Mouse (Mus musculus): Measurements from ENCODE around the gene Cpa2. TPM values are rescaled to one million over a fixed set of nuclear protein-coding genes. Genes with fewer than 3 reads are reported as not detected.

The Cpa2 gene
- total and polyA plus RNA-seq, 3 experiments: 0.12 TPM; not detected in 2

- Histone ChIP-seq H3K9ac (ENCODE audit: low read depth, low read length) (no peak overlapping the region), H3K27ac (no peak overlapping the region)
- WGBS: 44% methylated on average over 9 of the region's 9 CpGs
Observed at GRCm38 (mm10) chr6:30514242-30514641, 27.1 kb upstream of the Cpa2 start.

GRCm38 (mm10) chr6:30520400-30520799 lies 21.0 kb upstream of the Cpa2 start:
- H3K36me3 ChIP-seq (ENCODE audit: control insufficient read depth, insufficient read depth, low read length): no peaks in the 10 kb centered on the region
- TF ChIP-seq POLR2A (IDR thresholded peaks at IDR 0.05; ENCODE audit: insufficient read depth, low read depth, low read length) (no peak), CTCF (IDR thresholded peaks at IDR 0.05) (0 out of 2 replicates have a peak, but pooled peaks have one; percentile 4)
- no peak for DNase-seq
- 70% methylated on average over 11 of the region's 11 CpGs for WGBS
- no peak overlapping the region for H3K4me3 ChIP-seq
- no peak overlapping the region for H3K27ac ChIP-seq
- H3K4me1 ChIP-seq (ENCODE audit: control insufficient read depth, insufficient read depth, low read length): no peaks in the 10 kb centered on the region
- no peaks in the 10 kb centered on the region for H3K79me2 ChIP-seq (replicated peaks; ENCODE audit: control insufficient read depth, insufficient read depth, low read length)
- H3K9ac ChIP-seq (ENCODE audit: low read depth, low read length): no peak overlapping the region
- no peaks in the 10 kb centered on the region for H3K27me3 ChIP-seq (ENCODE audit: control insufficient read depth, insufficient read depth, low read length)
- intact Hi-C loops (cut with DNase I): no loop called here

More at GRCm38 (mm10) chr6:30514242-30514641, 27.1 kb upstream of the Cpa2 start:
- no peak for TF ChIP-seq CTCF (IDR thresholded peaks at IDR 0.05)
- no peak for TF ChIP-seq EP300 (IDR thresholded peaks at IDR 0.05; ENCODE audit: insufficient read depth, low read depth, low read length)
- TF ChIP-seq POLR2A (IDR thresholded peaks at IDR 0.05; ENCODE audit: insufficient read depth, low read depth, low read length): no peak
- Histone ChIP-seq H3K27me3 (ENCODE audit: control insufficient read depth, insufficient read depth, low read length) (no peaks in the 10 kb centered on the region), H3K79me2 (replicated peaks; ENCODE audit: control insufficient read depth, insufficient read depth, low read length) (no peaks in the 10 kb centered on the region), H3K36me3 (ENCODE audit: control insufficient read depth, insufficient read depth, low read length) (no peaks in the 10 kb centered on the region), H3K4me1 (ENCODE audit: control insufficient read depth, insufficient read depth, low read length) (no peaks in the 10 kb centered on the region), H3K4me3 (no peak overlapping the region)
- intact Hi-C loops (cut with DNase I): no loop called here
- no peak for DNase-seq

- H3K9ac ChIP-seq (ENCODE audit: low read depth, low read length): no peak overlapping the region
- WGBS: 71% methylated on average over 7 of the region's 7 CpGs
- H3K27me3 ChIP-seq (ENCODE audit: control insufficient read depth, insufficient read depth, low read length): no peaks in the 10 kb centered on the region
- no peak for TF ChIP-seq CTCF (IDR thresholded peaks at IDR 0.05)
- no peak for TF ChIP-seq EP300 (IDR thresholded peaks at IDR 0.05; ENCODE audit: insufficient read depth, low read depth, low read length)
- TF ChIP-seq POLR2A (IDR thresholded peaks at IDR 0.05; ENCODE audit: insufficient read depth, low read depth, low read length): no peak
- intact Hi-C loops (cut with DNase I): no loop called here
- no peak overlapping the region for H3K4me3 ChIP-seq
- peaks cover 2% of the 10 kb centered on the region for H3K4me1 ChIP-seq (ENCODE audit: control insufficient read depth, insufficient read depth, low read length)
- no peak for DNase-seq
- no peak overlapping the region for H3K27ac ChIP-seq
- H3K36me3 ChIP-seq (ENCODE audit: control insufficient read depth, insufficient read depth, low read length): no peaks in the 10 kb centered on the region; the same call in 1 of the 2 replicates
- no peaks in the 10 kb centered on the region for H3K79me2 ChIP-seq (replicated peaks; ENCODE audit: control insufficient read depth, insufficient read depth, low read length)
Observed at GRCm38 (mm10) chr6:30525456-30526332, 15.7 kb upstream of the Cpa2 start.

- Histone ChIP-seq H3K27me3 (ENCODE audit: control insufficient read depth, insufficient read depth, low read length) (no peaks in the 10 kb centered on the region), H3K4me3 (no peak overlapping the region), H3K4me1 (ENCODE audit: control insufficient read depth, insufficient read depth, low read length) (peaks cover 2% of the 10 kb centered on the region), H3K27ac (no peak overlapping the region; the same call in none of the 2 replicates), H3K9ac (ENCODE audit: low read depth, low read length) (peak overlapping the region; percentile 25; the same call in 1 of the 2 replicates), H3K79me2 (replicated peaks; ENCODE audit: control insufficient read depth, insufficient read depth, low read length) (no peaks in the 10 kb centered on the region), H3K36me3 (ENCODE audit: control insufficient read depth, insufficient read depth, low read length) (no peaks in the 10 kb centered on the region; the same call in 1 of the 2 replicates)
- no peak for DNase-seq
- WGBS: 39% methylated on average over 19 of the region's 19 CpGs
- intact Hi-C loops (cut with DNase I): no loop called here
- TF ChIP-seq CTCF (IDR thresholded peaks at IDR 0.05): no peak
- no peak for TF ChIP-seq EP300 (IDR thresholded peaks at IDR 0.05; ENCODE audit: insufficient read depth, low read depth, low read length)
- no peak for TF ChIP-seq POLR2A (IDR thresholded peaks at IDR 0.05; ENCODE audit: insufficient read depth, low read depth, low read length)
Observed at GRCm38 (mm10) chr6:30526586-30527515, 14.5 kb upstream of the Cpa2 start.

- no peak for TF ChIP-seq CTCF (IDR thresholded peaks at IDR 0.05)
- TF ChIP-seq POLR2A (IDR thresholded peaks at IDR 0.05; ENCODE audit: insufficient read depth, low read depth, low read length): no peak
- no peak for TF ChIP-seq EP300 (IDR thresholded peaks at IDR 0.05; ENCODE audit: insufficient read depth, low read depth, low read length)
- no peak overlapping the region for H3K9ac ChIP-seq (ENCODE audit: low read depth, low read length)
- H3K36me3 ChIP-seq (ENCODE audit: control insufficient read depth, insufficient read depth, low read length): no peaks in the 10 kb centered on the region; the same call in 1 of the 2 replicates
- H3K27ac ChIP-seq: no peak overlapping the region
- WGBS: 18% methylated on average over 6 of the region's 6 CpGs
- no peak for DNase-seq
- no peaks in the 10 kb centered on the region for H3K27me3 ChIP-seq (ENCODE audit: control insufficient read depth, insufficient read depth, low read length)
- H3K4me1 ChIP-seq (ENCODE audit: control insufficient read depth, insufficient read depth, low read length): peaks cover 2% of the 10 kb centered on the region
- H3K4me3 ChIP-seq: no peak overlapping the region
- no peaks in the 10 kb centered on the region for H3K79me2 ChIP-seq (replicated peaks; ENCODE audit: control insufficient read depth, insufficient read depth, low read length)
- intact Hi-C loops (cut with DNase I): no loop called here
Observed at GRCm38 (mm10) chr6:30528800-30529199, 12.6 kb upstream of the Cpa2 start.

Data from heart, adult 2 months (tissue).